Mouse (Mus musculus) urinary bladder, postnatal 10 days (tissue): Measurements from ENCODE around the gene Ptprn2.

ENCODE experiments used
- DNase-seq: peaks from one replicate; pipeline ENCODE4 v3.0.0; 2022; ENCODE audit warnings: low spot score

The Ptprn2 gene

DNA sequence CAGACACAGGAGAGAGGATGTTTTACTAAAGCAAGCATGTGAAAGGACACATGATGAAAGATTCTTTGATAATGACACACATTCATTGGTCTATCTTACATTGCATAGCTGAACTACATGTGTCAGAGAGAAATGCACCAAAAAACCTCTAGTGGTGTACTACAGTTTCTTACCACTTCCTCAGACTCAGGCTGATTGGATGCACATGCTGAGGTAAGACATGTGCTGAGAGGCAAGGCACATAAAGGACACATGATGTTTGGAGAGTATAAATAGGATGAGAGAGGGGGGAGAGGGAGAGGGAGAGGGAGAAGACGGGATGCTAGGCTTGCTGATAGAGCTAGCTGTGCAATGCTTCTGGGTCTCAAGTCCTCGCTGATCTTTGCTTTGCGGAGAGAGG lies 837.5 kb downstream of the Ptprn2 start:
- no peak for DNase-seq
